Mouse (Mus musculus) lung, embryonic 15.5 days (tissue): ENCODE measurements around the gene Slc25a21. TPM values are rescaled to one million over a fixed set of nuclear protein-coding genes. Genes with fewer than 3 reads are reported as not detected.

ENCODE experiments used
- ATAC-seq: fragments of 200-750 bp; cut with Nextera tagmentation; 2 replicates; pipeline ENCODE4 v1.8.0; 2017; ENCODE audit warnings: moderate number of reproducible peaks, borderline replicate concordance; ENCODE audit not compliant: low FRiP score, low TSS enrichment; ENCODE audit errors: extremely low read depth
- H3K27ac ChIP-seq: fragments of 300-500 bp; sonication (generic); 2 replicates; pipeline ENCODE4 v1.5.1; 2015; ENCODE audit warnings: moderate library complexity, mild to moderate bottlenecking, inconsistent platforms
- H3K27me3 ChIP-seq: fragments of 300-500 bp; sonication (generic); 2 replicates; pipeline ENCODE4 v1.6.1; 2015; ENCODE audit warnings: inconsistent platforms
- H3K36me3 ChIP-seq: fragments of 300-500 bp; sonication (generic); 2 replicates; pipeline ENCODE4 v1.6.1; 2015; ENCODE audit warnings: inconsistent platforms
- H3K4me1 ChIP-seq: fragments of 300-500 bp; sonication (generic); 2 replicates; pipeline ENCODE4 v1.6.1; 2015; ENCODE audit warnings: inconsistent platforms
- H3K4me2 ChIP-seq: fragments of 300-500 bp; sonication (generic); 2 replicates; pipeline ENCODE4 v1.6.1; 2015; ENCODE audit warnings: inconsistent platforms, mild to moderate bottlenecking, moderate library complexity
- H3K4me3 ChIP-seq: fragments of 300-500 bp; sonication (generic); 2 replicates; pipeline ENCODE4 v1.5.1; 2015; ENCODE audit warnings: mild to moderate bottlenecking, inconsistent platforms
- H3K9ac ChIP-seq: fragments of 300-500 bp; sonication (generic); 2 replicates; pipeline ENCODE4 v1.6.1; 2015; ENCODE audit warnings: inconsistent platforms
- H3K9me3 ChIP-seq: fragments of 300-500 bp; sonication (generic); 2 replicates; pipeline ENCODE4 v1.6.1; 2016; ENCODE audit warnings: inconsistent platforms
- WGBS: fragments of 180-500 bp; shearing (Covaris S2); methylation state at CpG from one replicate; pipeline ENCODE4 v1.1.7; 2015; 5-methylcytosine and 5-hydroxymethylcytosine counted together
- polyA plus RNA-seq: library from polyadenylated mRNA; unstranded; fragments of >200 nt; fragmentation: Nextera tagmentation; extraction: Ambion mirVana; gene quantifications from 2 replicates; pipeline ENCODE4 v1.2.1, GENCODE M21; 2015

The Slc25a21 gene
- polyA plus RNA-seq, 1 experiment from 2014 or later, result 0.54 TPM

- Histone ChIP-seq H3K9me3 (no peaks in the 10 kb centered on the region), H3K4me1 (no peaks in the 10 kb centered on the region)
- WGBS, result 32% methylated on average over 3 of the region's 3 CpGs
Measured at GRCm38 (mm10) chr12:56674726-56675125, 522.5 kb downstream of the Slc25a21 start.

GRCm38 (mm10) chr12:56670795-56671194 is 526.5 kb downstream of the Slc25a21 start:
- H3K4me3 ChIP-seq, result no peak overlapping the region
- H3K27me3 ChIP-seq, result no peaks in the 10 kb centered on the region
- H3K9me3 ChIP-seq, result no peaks in the 10 kb centered on the region
- no peak overlapping the region for H3K4me2 ChIP-seq
- no peak overlapping the region for H3K9ac ChIP-seq
- WGBS, result 91% methylated on average over 9 of the region's 9 CpGs
- no peak for ATAC-seq
- H3K36me3 ChIP-seq, result no peaks in the 10 kb centered on the region
- H3K27ac ChIP-seq, result no peak overlapping the region
- H3K4me1 ChIP-seq, result no peaks in the 10 kb centered on the region

More at GRCm38 (mm10) chr12:56674726-56675125, 522.5 kb downstream of the Slc25a21 start:
- H3K27ac ChIP-seq, result no peak overlapping the region
- H3K36me3 ChIP-seq, result no peaks in the 10 kb centered on the region
- peaks cover 21% of the 10 kb centered on the region for H3K27me3 ChIP-seq
- H3K4me3 ChIP-seq, result no peak overlapping the region
- H3K4me2 ChIP-seq, result no peak overlapping the region
- no peak overlapping the region for H3K9ac ChIP-seq
- ATAC-seq, result no peak

- no peak overlapping the region for H3K4me3 ChIP-seq
- H3K4me1 ChIP-seq, result no peaks in the 10 kb centered on the region
- H3K27me3 ChIP-seq, result no peaks in the 10 kb centered on the region
- WGBS, result 76% methylated on average over 9 of the region's 9 CpGs
- H3K27ac ChIP-seq, result no peak overlapping the region
- ATAC-seq, result no peak
- no peak overlapping the region for H3K4me2 ChIP-seq
- H3K36me3 ChIP-seq, result no peaks in the 10 kb centered on the region
- H3K9me3 ChIP-seq, result no peaks in the 10 kb centered on the region
- H3K9ac ChIP-seq, result no peak overlapping the region
Measured at GRCm38 (mm10) chr12:56669451-56670122, 527.7 kb downstream of the Slc25a21 start.

Other genes starting within 250 kb of the Slc25a21 start
- gene Prps1l3, start 32.9 kb upstream of the Slc25a21 start, polyA plus RNA-seq, result 72.3 and 75.5 TPM in 2 replicates
- 8.4 and 8.5 TPM in 2 replicates for gene Mipol1, start 33.0 kb upstream of the Slc25a21 start, polyA plus RNA-seq